Mouse (Mus musculus) bone marrow macrophage, adult 2 months (primary cell): ENCODE measurements at regions not wholly inside any gene's neighbourhood (a gene's known extent, or its start where the extent isn't known, plus 50 kb on each side); places are given as distances from the start of the nearest gene placed in this dataset.

Experiments used
- CTCF ChIP-seq: IDR thresholded peaks from 2 replicates; pipeline ENCODE4 v1.5.1; 2012; ENCODE audit warnings: low read depth, mild to moderate bottlenecking, low read length, moderate library complexity
- POLR2A ChIP-seq: IDR thresholded peaks from 2 replicates; pipeline ENCODE4 v1.6.1; 2012; ENCODE audit warnings: mild to moderate bottlenecking, low read depth, low read length, borderline replicate concordance

DNA sequence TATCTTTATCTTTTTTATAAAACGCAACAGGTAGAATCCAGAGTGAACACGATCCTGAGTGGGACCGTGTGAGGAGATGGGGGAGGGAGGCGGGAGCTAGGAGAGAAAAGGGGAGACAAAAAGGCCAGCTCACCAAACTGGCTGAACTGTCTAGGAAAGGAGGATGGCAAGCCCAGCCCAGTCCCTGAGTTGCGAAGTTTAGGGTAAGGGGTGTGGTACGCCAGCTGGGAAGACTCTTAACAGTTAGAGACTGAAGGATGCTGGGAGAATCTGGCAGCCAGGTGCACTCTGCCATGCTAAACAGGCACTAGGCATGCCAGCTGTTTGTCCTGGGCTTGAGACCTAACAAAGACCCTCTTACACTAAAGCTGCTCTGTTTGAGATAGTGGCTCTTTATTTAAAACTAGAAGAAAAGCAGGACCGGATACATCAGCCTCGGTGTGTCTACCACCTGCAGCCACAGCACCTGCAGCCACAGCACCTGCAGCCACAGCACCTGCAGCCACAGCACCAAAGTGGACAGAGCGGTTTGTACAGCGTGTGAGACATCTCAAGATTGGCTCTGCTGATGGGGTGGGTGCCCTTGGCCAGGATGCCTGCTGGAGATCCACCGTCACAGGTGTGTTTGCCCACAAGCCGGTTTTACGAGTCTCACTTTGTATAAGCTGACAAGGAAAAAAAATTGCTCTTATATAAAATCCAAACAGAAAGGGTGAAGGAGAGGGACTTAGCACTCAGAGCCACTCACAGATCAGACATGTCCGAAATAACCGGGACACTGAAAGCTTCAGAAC lies 225.1 kb upstream of the Amigo2 start:
- TF ChIP-seq CTCF (no peak), POLR2A (no peak)
